Mouse (Mus musculus): Measurements from ENCODE around the gene Sppl2b.

DNA sequence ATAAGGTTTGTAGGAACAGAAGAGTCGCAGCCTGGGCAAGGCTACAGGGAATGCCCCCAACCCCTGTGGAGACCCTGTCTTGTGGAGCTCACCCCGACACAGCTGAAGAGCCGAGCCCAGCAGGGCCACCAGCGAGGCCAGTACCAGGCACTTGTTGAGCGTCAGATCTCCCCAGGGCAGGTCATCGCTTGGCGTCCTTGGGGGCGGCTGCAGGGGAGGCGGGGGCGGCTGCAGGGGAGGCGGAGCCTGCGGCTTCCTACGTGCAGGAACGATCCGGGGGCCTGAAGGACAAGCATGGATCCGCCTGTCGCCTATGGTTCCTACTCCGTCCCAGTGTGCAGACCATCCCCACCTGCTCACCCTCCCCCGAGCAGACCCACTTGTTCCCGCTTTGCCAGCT, 45.0 kb upstream of the Sppl2b start:
- TF ChIP-seq CTCF (IDR thresholded peaks at IDR 0.05; ENCODE audit: insufficient read depth, low read depth, low read length): no peak
- no peak for TF ChIP-seq POLR2A (IDR thresholded peaks at IDR 0.05; ENCODE audit: insufficient read depth, low read depth, low read length)

Measured in olfactory bulb, adult 2 months (tissue).